Mouse (Mus musculus) heart, embryonic 13.5 days (tissue): ENCODE results near the gene Hddc3. TPM values are rescaled to one million over a fixed set of nuclear protein-coding genes. Genes with fewer than 3 reads are reported as not detected.

Experiments
- ATAC-seq: fragments of 200-750 bp; cut with Nextera tagmentation; 2 replicates; pipeline ENCODE4 v1.8.0; 2017; ENCODE audit warnings: moderate TSS enrichment; ENCODE audit not compliant: insufficient number of reproducible peaks, low FRiP score, low TSS enrichment; ENCODE audit errors: extremely low read depth
- H3K27ac ChIP-seq: fragments of 300-500 bp; sonication (generic); replicated peaks from 2 replicates; pipeline ENCODE4 v1.5.1; 2015; ENCODE audit warnings: moderate library complexity, mild to moderate bottlenecking, inconsistent platforms
- H3K27me3 ChIP-seq: fragments of 300-500 bp; sonication (generic); replicated peaks from 2 replicates; pipeline ENCODE4 v1.6.1; 2015; ENCODE audit warnings: mild to moderate bottlenecking, inconsistent platforms
- H3K36me3 ChIP-seq: fragments of 300-500 bp; sonication (generic); 2 replicates; pipeline ENCODE4 v1.6.1; 2015; ENCODE audit warnings: mild to moderate bottlenecking, inconsistent platforms
- H3K4me1 ChIP-seq: fragments of 300-500 bp; sonication (generic); 2 replicates; pipeline ENCODE4 v1.6.1; 2015; ENCODE audit warnings: inconsistent platforms
- H3K4me2 ChIP-seq: fragments of 300-500 bp; sonication (generic); 2 replicates; pipeline ENCODE4 v1.6.1; 2015; ENCODE audit warnings: inconsistent platforms, mild to moderate bottlenecking, moderate library complexity
- H3K4me3 ChIP-seq: fragments of 300-500 bp; sonication (generic); 2 replicates; pipeline ENCODE4 v1.5.1; 2015; ENCODE audit warnings: moderate library complexity, mild to moderate bottlenecking, inconsistent platforms
- H3K9ac ChIP-seq: fragments of 300-500 bp; sonication (generic); 2 replicates; pipeline ENCODE4 v1.6.1; 2015; ENCODE audit warnings: inconsistent platforms, mild to moderate bottlenecking, moderate library complexity
- H3K9me3 ChIP-seq: fragments of 300-500 bp; sonication (generic); 2 replicates; pipeline ENCODE4 v1.6.1; 2016; ENCODE audit warnings: inconsistent platforms
- WGBS: fragments of 180-500 bp; shearing (Covaris S2); methylation state at CpG from one replicate; pipeline ENCODE4 v1.1.7; 2015; ENCODE audit warnings: mixed read lengths; 5-methylcytosine and 5-hydroxymethylcytosine counted together
- polyA plus RNA-seq: library from polyadenylated mRNA; unstranded; fragments of >200 nt; fragmentation: Nextera tagmentation; extraction: Ambion mirVana; gene quantifications from 2 replicates; pipeline ENCODE4 v1.2.1, GENCODE M21; 2015

Gene Hddc3
- polyA plus RNA-seq, 1 experiment from 2014 or later: 14.5 TPM

- ATAC-seq: no peak
- no peak overlapping the region for H3K4me3 ChIP-seq
- no peak overlapping the region for H3K27ac ChIP-seq
- no peaks in the 10 kb centered on the region for H3K27me3 ChIP-seq
- no peak overlapping the region for H3K4me2 ChIP-seq
- WGBS: 86% methylated on average over 3 of the region's 3 CpGs
- peaks cover 38% of the 10 kb centered on the region for H3K4me1 ChIP-seq
- peaks cover 60% of the 10 kb centered on the region for H3K36me3 ChIP-seq
- H3K9me3 ChIP-seq: no peaks in the 10 kb centered on the region
- no peak overlapping the region for H3K9ac ChIP-seq
Observed at GRCm38 (mm10) chr7:80336932-80337331, 6.0 kb upstream of the Hddc3 start.

DNA sequence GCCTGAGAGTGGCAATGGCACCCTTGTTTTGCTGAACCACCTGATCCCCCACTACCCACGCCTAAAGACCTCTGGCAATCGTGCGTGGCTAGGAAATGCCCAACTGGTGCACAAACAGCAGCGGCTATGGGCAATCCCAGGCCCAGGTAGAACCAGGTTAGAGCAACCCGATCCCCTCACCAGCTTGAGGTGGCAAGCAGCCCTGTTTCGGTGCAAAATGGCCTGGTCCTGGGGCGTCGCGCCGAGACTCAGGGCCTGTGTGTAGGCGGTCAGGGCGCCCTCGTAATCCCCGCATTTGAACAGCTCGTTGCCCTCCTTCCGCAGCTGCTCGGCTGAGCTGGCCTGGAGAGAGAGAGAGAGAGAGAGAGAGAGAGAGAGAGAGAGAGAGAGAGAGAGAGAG, 3.5 kb upstream of the Hddc3 start:
- peaks cover 54% of the 10 kb centered on the region for H3K4me1 ChIP-seq
- peak overlapping the region; percentile 88 for H3K9ac ChIP-seq
- WGBS: 8% methylated on average over 17 of the region's 17 CpGs
- no peaks in the 10 kb centered on the region for H3K27me3 ChIP-seq
- peak overlapping the region; percentile 93 for H3K27ac ChIP-seq
- peak overlapping the region; percentile 93 for H3K4me2 ChIP-seq
- peak overlapping the region; percentile 72 for H3K4me3 ChIP-seq
- peaks cover 35% of the 10 kb centered on the region for H3K36me3 ChIP-seq
- ATAC-seq: no peak
- no peaks in the 10 kb centered on the region for H3K9me3 ChIP-seq

- peaks cover 49% of the 10 kb centered on the region for H3K4me1 ChIP-seq
- ATAC-seq: peak; percentile 96
- peak overlapping the region; percentile 72 for H3K4me3 ChIP-seq
- no peaks in the 10 kb centered on the region for H3K27me3 ChIP-seq
- peak overlapping the region; percentile 93 for H3K4me2 ChIP-seq
- H3K9ac ChIP-seq: peak overlapping the region; percentile 88
- H3K36me3 ChIP-seq: peaks cover 29% of the 10 kb centered on the region
- peak overlapping the region; percentile 93 for H3K27ac ChIP-seq
- under 1% methylated on average over 45 of the region's 45 CpGs for WGBS
- no peaks in the 10 kb centered on the region for H3K9me3 ChIP-seq
Observed at GRCm38 (mm10) chr7:80339793-80340628, 2.9 kb upstream of the Hddc3 start.

DNA sequence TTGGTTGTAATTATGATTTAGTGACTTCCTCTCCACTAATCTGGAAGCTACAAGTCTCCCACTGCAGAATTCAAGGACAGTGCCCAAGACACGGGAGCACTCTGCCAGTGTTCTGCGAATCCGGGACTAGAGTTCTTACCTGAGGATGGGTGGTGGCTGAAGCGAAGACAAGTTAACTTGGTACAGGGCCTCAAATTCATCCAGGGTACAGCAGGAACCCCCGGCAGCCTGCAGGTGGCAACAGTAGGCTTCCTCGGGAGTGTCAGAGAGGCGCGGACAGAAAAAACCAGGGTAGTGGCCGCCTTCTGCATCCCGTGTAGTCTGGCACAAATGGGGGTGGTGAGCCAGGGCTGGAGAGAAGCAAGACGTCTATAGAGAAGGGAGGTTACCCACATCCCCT, 2.1 kb upstream of the Hddc3 start, which contains the start of gene Unc45a:
Gene Unc45a, minus strand, starts transcription at position 213 of the 400 bp plus-strand sequence.
- Histone ChIP-seq H3K9me3 (no peaks in the 10 kb centered on the region), H3K27me3 (no peaks in the 10 kb centered on the region), H3K4me2 (peak within 1 kb of the TSS; percentile 93), H3K4me1 (peaks cover 46% of the 10 kb centered on the region), H3K9ac (peak within 1 kb of the TSS; percentile 88), H3K4me3 (peak within 1 kb of the TSS; percentile 72), H3K36me3 (peaks cover 26% of the 10 kb centered on the region), H3K27ac (peak within 1 kb of the TSS; percentile 93)
- peak; percentile 21; the same call in 1 of the 2 replicates for ATAC-seq
- WGBS: 2% methylated on average over 11 of the region's 11 CpGs

DNA sequence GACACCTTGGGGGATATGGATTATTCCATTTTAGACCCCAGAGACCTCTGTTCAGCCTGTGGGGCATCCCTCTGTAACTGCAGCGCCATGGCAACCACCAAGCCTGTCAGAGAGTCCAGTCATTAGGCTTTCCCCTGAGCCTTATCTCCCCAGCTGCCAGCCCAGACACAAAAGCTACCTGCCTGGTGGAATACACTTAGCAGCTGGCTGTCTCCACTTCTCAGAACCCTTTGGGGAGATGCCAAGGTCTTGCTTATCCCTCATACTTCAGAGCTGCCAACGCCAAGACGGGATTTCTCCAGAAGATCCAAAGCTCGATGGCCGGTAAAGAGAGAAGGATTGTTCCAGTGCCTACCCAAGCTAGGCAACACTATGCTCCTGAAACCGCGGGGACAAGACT, 1.1 kb upstream of the Hddc3 start:
- Histone ChIP-seq H3K4me3 (no peak overlapping the region), H3K4me1 (peaks cover 56% of the 10 kb centered on the region), H3K4me2 (no peak overlapping the region), H3K36me3 (peaks cover 16% of the 10 kb centered on the region), H3K27me3 (no peaks in the 10 kb centered on the region), H3K9me3 (no peaks in the 10 kb centered on the region), H3K27ac (no peak overlapping the region), H3K9ac (0 out of 2 replicates have a peak overlapping the region, but pooled peaks have one; percentile 34)
- ATAC-seq: no peak
- 62% methylated on average over 7 of the region's 7 CpGs for WGBS

- peak overlapping the region; percentile 76 for H3K27ac ChIP-seq
- H3K4me2 ChIP-seq: peak overlapping the region; percentile 91
- 23% methylated on average over 19 of the region's 19 CpGs for WGBS
- ATAC-seq: no peak
- no peaks in the 10 kb centered on the region for H3K27me3 ChIP-seq
- peaks cover 58% of the 10 kb centered on the region for H3K4me1 ChIP-seq
- H3K9me3 ChIP-seq: no peaks in the 10 kb centered on the region
- H3K36me3 ChIP-seq: peaks cover 5% of the 10 kb centered on the region; the same call in 1 of the 2 replicates
- H3K9ac ChIP-seq: peak overlapping the region; percentile 92
- peak overlapping the region; percentile 60 for H3K4me3 ChIP-seq
Observed at GRCm38 (mm10) chr7:80343270-80344018, 540 bp downstream of the Hddc3 start.

DNA sequence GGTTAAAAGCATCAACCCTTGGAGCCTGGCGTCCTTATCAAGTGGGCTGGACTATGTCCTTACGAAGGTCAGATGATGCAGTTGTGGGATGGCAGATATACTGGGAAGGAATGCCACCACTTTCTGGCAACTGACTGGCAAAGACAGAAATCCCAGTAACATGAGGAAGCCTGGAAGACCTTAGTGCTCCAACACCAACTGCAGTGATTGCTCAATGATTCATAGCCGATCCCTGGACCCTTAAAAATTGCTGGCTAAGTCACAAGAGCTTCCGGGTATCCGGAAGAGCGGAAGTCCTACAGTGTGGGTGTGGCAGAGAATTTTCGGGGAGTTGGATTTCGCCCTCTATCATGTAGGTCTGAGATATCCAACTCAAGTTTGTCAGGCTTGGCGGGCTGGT, 3.3 kb downstream of the Hddc3 start:
- Histone ChIP-seq H3K4me1 (peaks cover 41% of the 10 kb centered on the region), H3K4me2 (no peak overlapping the region), H3K27ac (no peak overlapping the region), H3K9me3 (no peaks in the 10 kb centered on the region), H3K9ac (no peak overlapping the region), H3K36me3 (peaks cover 27% of the 10 kb centered on the region), H3K27me3 (no peaks in the 10 kb centered on the region), H3K4me3 (no peak overlapping the region)
- no peak for ATAC-seq
- WGBS: 80% methylated on average over 9 of the region's 9 CpGs

GRCm38 (mm10) chr7:80346830-80347229, 3.9 kb downstream of the Hddc3 start:
- Histone ChIP-seq H3K9me3 (no peaks in the 10 kb centered on the region), H3K4me1 (peaks cover 34% of the 10 kb centered on the region), H3K4me2 (no peak overlapping the region), H3K36me3 (peaks cover 32% of the 10 kb centered on the region), H3K4me3 (no peak overlapping the region), H3K27me3 (no peaks in the 10 kb centered on the region), H3K9ac (no peak overlapping the region), H3K27ac (no peak overlapping the region)
- 60% methylated on average over 5 of the region's 5 CpGs for WGBS
- ATAC-seq: no peak

GRCm38 (mm10) chr7:80347670-80348586, 5.0 kb downstream of the Hddc3 start:
- ATAC-seq: no peak
- H3K9ac ChIP-seq: 0 out of 2 replicates have a peak overlapping the region, but pooled peaks have one; percentile 28

GRCm38 (mm10) chr7:80350808-80351207, 7.9 kb downstream of the Hddc3 start:
- Histone ChIP-seq H3K4me3 (no peak overlapping the region), H3K4me1 (peaks cover 16% of the 10 kb centered on the region), H3K4me2 (no peak overlapping the region), H3K36me3 (peaks cover 62% of the 10 kb centered on the region), H3K9ac (no peak overlapping the region), H3K27ac (no peak overlapping the region), H3K9me3 (no peaks in the 10 kb centered on the region), H3K27me3 (no peaks in the 10 kb centered on the region)
- 43% methylated on average over 2 of the region's 2 CpGs for whole genome bisulfite sequencing
- ATAC-seq: no peak

More at GRCm38 (mm10) chr7:80347670-80348586, 5.0 kb downstream of the Hddc3 start:
- Histone ChIP-seq H3K4me1 (peaks cover 24% of the 10 kb centered on the region), H3K4me2 (no peak overlapping the region), H3K9me3 (no peaks in the 10 kb centered on the region), H3K27me3 (no peaks in the 10 kb centered on the region), H3K27ac (no peak overlapping the region), H3K36me3 (peaks cover 42% of the 10 kb centered on the region), H3K4me3 (no peak overlapping the region)
- 66% methylated on average over 13 of the region's 13 CpGs for WGBS
